Mouse (Mus musculus) gastrocnemius, adult 18-20 months (tissue): ENCODE data around the gene Pigl. TPM values are rescaled to one million over a fixed set of nuclear protein-coding genes. Genes with fewer than 3 reads are reported as not detected.
"Not testable (repeated sequence)": the region's sequence is repeated elsewhere in the genome, so short reads cannot be mapped to it uniquely, and the experiment has no call there.

ENCODE experiments used
- DNase-seq: peaks from one replicate; pipeline ENCODE4 v3.0.0; 2021; ENCODE audit warnings: low spot score
- total RNA-seq, 2 experiments: library from RNA; stranded (reverse); gene quantifications; 2 replicates each; pipeline ENCODE4 v1.2.3; 2021

The Pigl gene
- total RNA-seq, 2 experiments from 2014 or later = 2.2 to 2.9 TPM

DNA sequence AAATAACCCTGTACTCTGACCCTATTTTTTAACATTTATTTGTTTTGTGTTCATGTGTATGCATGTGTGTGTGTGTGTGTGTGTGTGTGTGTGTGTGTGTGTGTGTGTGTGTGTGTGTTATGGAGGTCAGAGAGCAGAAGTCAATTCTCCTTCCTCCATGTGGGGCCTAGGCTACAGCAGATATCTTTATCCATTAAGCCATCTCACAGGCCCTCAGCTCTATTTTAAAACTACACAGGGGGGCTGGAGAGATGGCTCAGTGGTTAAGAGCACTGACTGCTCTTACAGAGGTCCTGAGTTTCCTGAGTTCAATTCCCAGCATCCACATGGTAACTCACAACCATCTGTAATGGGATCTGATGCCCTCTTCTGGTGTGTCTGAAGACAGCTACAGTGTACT is 9.0 kb downstream of the Pigl start:
- DNase-seq = not testable (repeated sequence)

DNA sequence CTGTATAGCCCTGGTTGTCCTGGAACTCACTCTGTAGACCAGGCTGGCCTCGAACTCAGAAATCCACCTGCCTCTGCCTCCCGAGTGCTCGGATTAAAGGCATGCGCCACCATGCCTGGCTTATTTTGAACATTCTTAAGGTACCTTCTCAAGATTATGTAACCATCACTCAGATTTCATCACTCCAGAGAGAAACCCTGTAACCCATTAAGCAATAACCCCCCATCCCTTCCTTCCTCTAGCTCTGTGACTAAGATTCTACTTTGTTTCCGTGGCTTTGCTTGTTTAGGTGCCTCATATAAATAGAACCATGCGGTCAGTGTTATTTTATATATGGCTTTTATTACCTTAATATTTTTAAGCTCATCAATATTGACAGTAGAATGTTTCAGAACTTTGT is 12.2 kb downstream of the Pigl start:
- no peak for DNase-seq

DNA sequence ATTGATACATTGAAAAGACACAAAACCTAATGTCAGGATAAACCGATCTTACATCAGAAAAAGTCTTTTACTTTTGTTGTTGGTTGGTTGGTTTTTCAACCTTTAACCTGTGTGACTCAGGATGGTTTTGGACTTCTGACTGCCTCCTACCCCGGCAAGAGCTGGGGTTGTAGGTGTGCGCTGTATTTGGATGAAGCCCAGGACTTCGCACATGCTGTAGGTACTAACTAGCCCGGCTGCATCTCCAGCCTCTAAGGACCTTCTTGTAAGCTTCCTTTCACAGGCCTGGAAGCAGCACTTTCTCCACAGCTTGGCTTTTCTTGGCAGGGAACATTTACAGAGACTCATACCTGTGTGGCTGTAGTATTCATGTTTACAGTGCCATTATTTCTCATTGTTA is 15.3 kb downstream of the Pigl start:
- DNase-seq = no peak

- DNase-seq = no peak
Observed at GRCm38 (mm10) chr11:62476156-62476555, 17.9 kb downstream of the Pigl start.

DNA sequence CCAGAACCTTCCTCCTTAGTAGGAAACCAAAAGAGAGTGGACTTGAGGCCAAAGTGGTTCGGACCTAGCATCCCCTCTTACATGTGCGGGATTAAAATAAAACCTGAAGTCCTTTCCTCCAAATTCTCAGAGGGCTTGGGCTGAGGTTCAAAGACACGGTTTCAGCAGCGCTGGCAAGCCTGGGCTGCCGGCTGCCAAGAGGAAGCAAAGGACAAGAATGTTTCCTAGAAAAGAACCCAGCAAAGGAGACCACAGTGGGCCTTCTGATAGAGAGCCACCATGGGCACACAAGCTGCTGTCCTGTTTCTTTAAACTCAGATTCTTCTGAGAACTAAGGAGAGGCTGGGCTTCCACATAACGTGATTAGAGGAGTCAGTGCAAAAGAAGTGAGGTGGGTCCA is 20.7 kb downstream of the Pigl start:
- no peak for DNase-seq

GRCm38 (mm10) chr11:62479581-62479980 is 21.3 kb downstream of the Pigl start:
- no peak for DNase-seq

- no peak for DNase-seq
Observed at GRCm38 (mm10) chr11:62486949-62487348, 28.7 kb downstream of the Pigl start.

- DNase-seq = no peak
Observed at GRCm38 (mm10) chr11:62487540-62488350, 29.5 kb downstream of the Pigl start.

- no peak for DNase-seq
Observed at GRCm38 (mm10) chr11:62493701-62494100, 35.4 kb downstream of the Pigl start.

DNA sequence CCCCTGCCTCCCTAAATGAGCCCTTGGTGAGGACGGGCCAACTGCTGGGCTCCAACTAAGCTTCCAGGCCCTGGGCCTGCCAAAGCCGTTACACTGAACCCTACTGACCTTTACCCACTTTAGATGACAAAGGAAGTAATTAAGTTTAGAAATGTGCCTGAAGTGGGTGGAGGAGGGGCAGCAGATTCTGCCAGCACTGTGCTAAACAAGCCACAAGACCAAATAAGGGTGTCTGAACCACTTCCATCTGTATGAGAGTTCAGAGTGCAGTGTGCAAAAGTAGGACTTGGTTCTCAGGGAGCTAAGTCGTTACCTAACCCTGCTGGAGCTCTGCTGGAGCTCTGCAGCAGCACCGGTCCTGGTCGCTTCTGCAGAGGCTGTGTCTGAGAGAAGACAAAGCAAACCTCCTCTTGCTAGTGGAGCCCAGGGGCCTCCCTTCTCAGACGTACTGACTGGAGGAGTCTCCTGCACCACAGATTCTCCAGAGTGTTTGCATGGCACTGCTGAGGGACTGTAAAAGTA is 36.6 kb downstream of the Pigl start:
- peak; percentile 34 for DNase-seq

DNA sequence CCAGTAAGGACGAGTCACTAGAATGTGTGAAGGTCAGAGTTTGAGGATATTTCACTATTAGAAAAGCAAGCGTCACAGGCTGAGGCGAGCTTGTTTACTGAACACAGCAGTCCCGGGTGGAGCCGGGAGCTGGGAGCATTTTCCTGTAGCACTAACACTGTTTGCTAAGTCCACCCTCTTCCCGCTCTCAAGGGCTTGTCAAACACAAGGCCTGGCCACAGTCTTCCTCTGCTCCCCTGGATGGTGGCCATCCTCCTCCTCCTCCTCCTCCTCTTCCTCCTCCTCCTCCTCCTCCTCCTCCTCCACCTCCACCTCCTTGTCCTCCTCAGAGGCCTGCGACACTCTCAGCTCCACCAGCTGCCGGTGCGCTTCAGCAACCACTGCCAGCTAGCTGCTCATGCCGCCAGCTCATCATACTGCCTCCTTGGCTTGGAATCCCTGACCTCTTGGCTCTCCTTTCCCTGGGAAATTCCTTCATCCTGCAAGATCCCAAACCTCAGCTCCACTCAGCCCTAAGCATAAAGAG is 37.1 kb downstream of the Pigl start:
- DNase-seq = peak; percentile 39

- DNase-seq = peak; percentile 30
Observed at GRCm38 (mm10) chr11:62496151-62496715, 38.0 kb downstream of the Pigl start.

- DNase-seq = no peak
Observed at GRCm38 (mm10) chr11:62497181-62497580, 38.9 kb downstream of the Pigl start.

DNA sequence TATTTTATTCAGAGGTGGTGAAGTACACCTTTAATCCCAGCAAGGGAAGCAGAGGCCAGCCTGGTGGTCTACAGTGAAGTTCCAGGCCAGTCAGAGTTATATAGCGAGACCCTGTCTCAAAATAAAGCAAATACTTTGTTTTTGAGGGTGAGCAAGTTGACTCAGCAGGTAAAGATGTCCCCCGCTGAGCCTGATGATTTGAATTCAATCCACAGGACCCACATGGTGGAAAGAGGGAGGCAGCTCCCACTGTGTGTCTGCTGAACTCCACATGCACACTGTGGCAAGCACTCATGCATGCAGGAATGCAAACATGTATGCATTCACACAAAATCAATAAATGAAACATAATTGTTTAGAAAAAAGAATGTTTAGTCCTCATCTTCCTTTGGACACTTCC is 40.5 kb downstream of the Pigl start:
- DNase-seq = no peak

DNA sequence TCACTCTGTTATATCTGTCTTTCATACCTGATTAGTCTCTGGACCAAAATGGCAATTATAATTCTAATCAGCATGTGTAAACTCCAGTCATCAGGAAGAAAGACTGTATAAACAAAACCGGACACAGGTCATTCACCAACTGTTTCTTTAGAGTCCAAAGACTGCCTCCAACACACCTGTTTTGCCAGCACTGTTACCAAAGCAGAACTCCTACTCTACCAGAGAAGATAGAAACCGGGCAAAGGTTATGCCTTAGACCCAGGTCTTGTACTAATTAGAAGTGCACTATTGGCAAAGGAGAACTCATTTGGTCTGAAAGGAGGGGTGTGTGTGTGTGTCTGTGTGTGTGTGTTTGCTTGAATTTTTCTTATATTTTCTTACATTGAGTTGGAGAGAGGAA is 42.3 kb downstream of the Pigl start:
- no peak for DNase-seq

DNA sequence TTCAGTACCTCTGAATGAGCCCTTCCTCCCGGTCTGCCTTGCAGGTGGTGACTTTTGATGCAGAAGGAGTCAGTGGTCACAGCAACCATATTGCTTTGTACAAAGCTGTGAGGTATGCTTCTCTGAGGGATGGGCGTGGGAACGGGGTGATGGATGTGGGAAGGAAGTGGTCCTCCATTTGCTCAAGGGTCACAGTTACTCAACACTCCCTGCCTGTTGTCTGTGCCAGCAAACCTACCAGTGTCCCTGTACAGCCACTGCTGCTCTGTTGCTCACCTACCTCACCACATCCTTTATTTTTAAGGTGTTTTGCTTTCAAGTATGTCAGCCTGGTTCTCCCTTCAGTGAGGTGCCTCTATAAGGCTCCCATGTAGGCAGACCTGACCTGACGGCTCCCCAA is 49.4 kb downstream of the Pigl start:
- no peak for DNase-seq

DNA sequence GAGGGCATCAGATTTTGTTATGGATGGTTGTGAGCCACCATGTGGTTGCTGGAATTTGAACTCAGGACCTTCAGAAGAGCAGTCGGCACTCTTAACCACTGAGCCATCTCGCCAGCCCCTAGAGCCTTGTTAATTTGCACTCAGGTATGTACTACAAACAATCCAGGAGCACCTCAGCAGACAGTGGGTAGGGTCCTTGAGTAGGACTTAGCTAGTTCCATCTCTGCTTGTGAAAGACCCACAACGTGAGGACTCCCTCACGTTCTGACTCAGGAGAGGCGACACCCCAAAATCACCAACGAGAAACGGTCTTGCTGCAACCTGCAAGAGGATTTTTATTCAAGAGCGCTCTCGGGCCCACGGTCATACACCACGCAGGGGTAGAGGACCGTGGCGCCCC is 50.1 kb downstream of the Pigl start:
- DNase-seq = not testable (repeated sequence)

GRCm38 (mm10) chr11:62508816-62509215 is 50.6 kb downstream of the Pigl start:
- DNase-seq = not testable (repeated sequence)

DNA sequence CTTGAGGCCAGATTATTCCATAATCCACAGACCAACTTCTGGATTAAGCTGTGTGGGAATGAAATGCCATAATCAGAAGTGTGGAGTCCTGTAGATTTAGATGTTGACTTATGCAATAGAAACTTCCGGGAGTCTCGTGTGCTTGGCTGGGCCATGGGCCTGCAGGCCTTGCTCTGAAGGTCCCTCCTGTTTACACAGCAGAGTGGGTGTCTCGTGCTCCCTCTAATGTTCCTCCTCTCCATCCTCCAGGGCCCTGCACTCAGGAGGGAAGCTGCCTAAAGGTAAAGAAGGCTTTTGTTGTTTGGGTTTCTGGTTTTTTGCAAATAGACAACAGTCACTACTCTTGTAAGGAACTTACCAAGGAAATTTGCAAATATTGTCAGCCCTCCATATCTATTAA is 51.3 kb downstream of the Pigl start:
- DNase-seq = no peak

- no peak for DNase-seq
Observed at GRCm38 (mm10) chr11:62510956-62511355, 52.7 kb downstream of the Pigl start.

DNA sequence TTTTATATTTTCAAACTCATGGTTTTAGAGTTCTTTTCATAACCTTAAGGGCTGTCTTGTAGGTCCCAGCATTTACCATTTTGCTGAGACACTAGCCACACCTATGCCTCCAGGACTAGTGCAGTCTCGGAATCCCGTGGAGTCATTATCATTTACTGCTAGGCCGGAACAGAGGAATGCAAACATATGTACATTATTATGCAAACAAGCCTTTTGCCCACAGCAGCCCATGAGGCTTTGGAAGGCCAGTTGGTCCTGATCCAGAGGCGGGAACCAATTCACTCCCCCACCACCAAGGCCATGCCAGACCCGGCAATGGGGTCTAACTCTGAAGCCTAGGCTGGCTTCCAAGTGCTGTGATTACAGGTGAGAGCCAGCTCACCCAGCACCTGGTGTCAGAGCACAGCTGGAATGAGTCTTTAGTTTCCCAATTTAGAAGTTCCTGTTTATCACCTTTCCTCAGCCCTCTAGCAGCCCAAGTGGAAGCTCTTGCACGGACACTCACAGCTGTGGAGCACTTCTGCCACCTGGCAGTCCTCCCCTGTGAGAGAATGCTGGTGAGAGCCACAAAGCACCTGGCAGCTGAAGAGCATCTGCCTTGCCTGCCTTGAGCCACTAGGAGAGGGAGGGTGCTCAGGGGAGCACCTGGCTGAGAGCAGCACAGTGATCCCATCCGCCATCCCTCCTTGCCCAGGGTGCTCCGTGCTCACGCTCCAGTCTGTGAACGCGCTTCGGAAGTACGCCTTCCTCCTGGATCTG is 53.4 kb downstream of the Pigl start:
- no peak for DNase-seq

DNA sequence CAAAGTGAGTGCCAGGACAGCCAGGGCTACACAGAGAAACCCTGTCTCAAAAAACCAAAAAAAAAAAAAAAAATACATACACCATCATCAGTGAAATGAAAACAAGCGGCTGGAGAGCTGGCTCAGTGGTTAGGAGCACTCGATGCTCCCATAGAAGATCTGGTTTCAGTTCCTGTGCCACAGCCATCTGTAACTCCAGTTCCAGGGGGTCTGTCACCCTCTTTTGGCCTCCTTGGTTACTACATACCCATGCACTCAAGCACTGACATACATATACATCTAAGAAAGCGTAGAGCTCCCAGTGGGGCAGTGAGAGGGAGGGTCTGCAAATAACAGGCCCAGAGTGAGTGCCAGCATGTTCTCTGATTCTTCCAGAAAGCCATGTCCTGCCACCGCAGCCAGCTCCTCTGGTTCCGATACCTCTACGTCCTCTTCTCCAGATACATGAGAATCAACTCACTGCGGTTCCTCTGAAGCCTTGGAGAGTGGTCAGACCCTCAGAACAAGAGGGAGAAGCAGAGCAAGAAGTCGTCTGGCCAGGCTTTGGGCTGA is 54.3 kb downstream of the Pigl start:
- no peak for DNase-seq
